Mouse (Mus musculus) stomach, postnatal 0 days (tissue): ENCODE measurements at regions not wholly inside any gene's neighbourhood (a gene's known extent, or its start where the extent isn't known, plus 50 kb on each side); places are given as distances from the start of the nearest gene placed in this dataset.

ENCODE experiments used
- CTCF ChIP-seq: IDR thresholded peaks from 2 replicates; pipeline ENCODE4 v1.5.1; 2016; ENCODE audit warnings: antibody characterized with exemption, low read depth, mild to moderate bottlenecking, moderate library complexity
- EP300 ChIP-seq: optimal IDR thresholded peaks from 2 replicates; pipeline ENCODE3; 2016; ENCODE audit warnings: antibody characterized with exemption

DNA sequence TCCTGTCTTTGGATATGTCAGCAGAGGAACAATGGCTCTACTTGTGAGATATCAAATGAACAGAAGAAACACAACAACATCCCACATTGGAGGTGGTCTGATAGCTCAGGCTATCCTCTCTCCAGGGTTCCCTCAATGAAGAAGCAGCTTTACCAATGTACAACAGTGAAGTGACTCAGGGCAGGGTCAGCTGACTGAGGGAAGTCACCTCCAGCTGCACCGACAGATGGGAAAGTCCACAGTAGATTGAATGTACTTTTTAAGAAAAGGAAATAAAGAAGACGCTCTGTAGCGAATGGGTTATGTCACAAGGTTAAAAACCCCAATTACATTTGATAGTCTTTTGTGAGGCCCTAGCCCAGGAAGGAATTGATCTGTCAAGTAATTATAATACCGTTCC, 62.6 kb upstream of the Tnfaip3 start:
- no peak for TF ChIP-seq CTCF
- TF ChIP-seq EP300 = no peak
